Mouse (Mus musculus): ENCODE measurements around the gene Zfp524.
A peak's percentile ranks its signal among the peaks of the same experiment; 100 is the strongest.

Gene Zfp524

GRCm38 (mm10) chr7:5052438-5052837, 38.2 kb downstream of the Zfp524 start:
- no peak for DNase-seq

GRCm38 (mm10) chr7:5052931-5053343, 38.7 kb downstream of the Zfp524 start:
- no peak for DNase-seq

GRCm38 (mm10) chr7:5053456-5054179, 39.4 kb downstream of the Zfp524 start:
- DNase-seq: no peak

- peak; percentile 64 for DNase-seq
Observed at GRCm38 (mm10) chr7:5056651-5057263, 42.5 kb downstream of the Zfp524 start.

- DNase-seq: no peak
Observed at GRCm38 (mm10) chr7:5057381-5057780, 43.2 kb downstream of the Zfp524 start.

GRCm38 (mm10) chr7:5057804-5058203, 43.6 kb downstream of the Zfp524 start:
- DNase-seq: peak; percentile 48

GRCm38 (mm10) chr7:5058631-5059030, 44.4 kb downstream of the Zfp524 start:
- DNase-seq: no peak

- DNase-seq: peak; percentile 10
Observed at GRCm38 (mm10) chr7:5059421-5059820, 45.2 kb downstream of the Zfp524 start.

GRCm38 (mm10) chr7:5060239-5060731, 46.1 kb downstream of the Zfp524 start:
- DNase-seq: peak; percentile 84

GRCm38 (mm10) chr7:5060944-5061773, 46.9 kb downstream of the Zfp524 start:
- DNase-seq: peak; percentile 98

GRCm38 (mm10) chr7:5061774-5062359, 47.7 kb downstream of the Zfp524 start, which contains the start of gene U2af2:
TSS of gene U2af2 (plus strand) at chr7:5062143.
- peak; percentile 94 for DNase-seq

- DNase-seq: no peak
Observed at GRCm38 (mm10) chr7:5062360-5063001, 48.3 kb downstream of the Zfp524 start.

- DNase-seq: no peak
Observed at GRCm38 (mm10) chr7:5064886-5065285, 50.7 kb downstream of the Zfp524 start.
